ENCODE assay signal across 8 mouse cellular contexts in the genomic region with DNA sequence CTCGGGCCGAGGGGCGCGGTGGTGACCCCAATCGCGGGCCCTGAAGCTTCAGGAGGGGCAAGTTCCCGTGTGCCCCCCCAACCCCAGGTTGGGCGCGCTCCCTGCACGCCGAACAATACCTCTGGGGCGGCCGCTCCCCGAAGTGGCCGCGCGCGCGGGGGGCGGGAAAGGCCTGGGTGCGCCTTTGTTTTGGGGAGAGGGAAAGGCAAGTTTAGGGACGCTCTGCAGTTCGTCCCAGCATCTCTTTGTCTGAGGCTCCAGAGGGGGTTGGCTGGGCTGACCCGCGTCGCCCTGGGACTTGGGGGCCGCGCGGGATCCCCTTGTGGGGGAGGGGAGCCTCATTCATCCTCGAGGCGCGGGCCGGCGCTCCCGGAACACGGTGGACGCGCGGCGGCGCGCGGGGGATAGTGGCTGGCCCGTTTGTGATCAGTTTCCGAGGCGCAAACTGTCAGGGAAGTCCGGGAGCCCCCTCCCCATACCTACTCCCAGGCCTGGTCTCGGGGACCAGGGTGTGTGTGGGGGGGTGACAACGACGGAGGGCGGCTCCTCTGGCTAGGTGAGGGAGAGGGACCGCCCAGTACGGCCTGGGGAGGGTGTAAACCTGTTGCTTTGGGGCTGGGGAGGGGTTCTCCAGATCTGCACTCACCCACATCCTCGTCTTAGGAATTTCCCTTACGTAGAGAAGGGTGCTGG. TPM values are rescaled to one million over a fixed set of nuclear protein-coding genes. Genes with fewer than 3 reads are reported as not detected.
A peak's percentile ranks its signal among the peaks of the same experiment; 100 is the strongest.
DNase-seq lines count a peak whose midpoint lies in the region; ATAC-seq lines count a peak whose summit lies in the region.

No protein-coding gene starts in this region.

- H3K4me1 ChIP-seq in embryonic facial prominence, embryonic 11.5 days (ENCODE audit: control insufficient read depth, insufficient read depth, low read length), result no peaks in the 10 kb centered on the region
- peaks cover 14% of the 10 kb centered on the region for H3K4me1 ChIP-seq in heart, embryonic 12.5 days (replicated peaks)
- peaks cover 24% of the 10 kb centered on the region for H3K4me1 ChIP-seq in kidney, embryonic 15.5 days
- H3K4me1 ChIP-seq in liver, embryonic 16.5 days (ENCODE audit: control insufficient read depth, low read depth, low read length), result peaks cover 8% of the 10 kb centered on the region
- H3K4me1 ChIP-seq in neural tube, embryonic 14.5 days (ENCODE audit: control insufficient read depth, insufficient read depth, low read length), result peaks cover 5% of the 10 kb centered on the region; the same call in 1 of the 2 replicates

- WGBS in embryonic facial prominence, embryonic 11.5 days, result 14% methylated on average over 45 of the region's 55 CpGs
- WGBS in heart, embryonic 12.5 days, result 17% methylated on average over 42 of the region's 55 CpGs
- 11% methylated on average over 45 of the region's 55 CpGs for WGBS in kidney, embryonic 15.5 days
- WGBS in liver, embryonic 16.5 days (ENCODE audit: insufficient replicate concordance), result 14% methylated on average over 42 of the region's 55 CpGs
- 10% methylated on average over 20 of the region's 55 CpGs for WGBS in neural tube, embryonic 14.5 days

- peak overlapping the region; percentile 94 for H3K27ac ChIP-seq in embryonic facial prominence, embryonic 11.5 days (replicated peaks; ENCODE audit: low read depth, low read length)
- H3K27ac ChIP-seq in heart, embryonic 12.5 days (ENCODE audit: poor library complexity, severe bottlenecking), result peak overlapping the region; percentile 97
- peak overlapping the region; percentile 96 for H3K27ac ChIP-seq in kidney, embryonic 15.5 days
- H3K27ac ChIP-seq in liver, embryonic 16.5 days (ENCODE audit: low read length), result peak overlapping the region; percentile 74
- peak overlapping the region; percentile 93 for H3K27ac ChIP-seq in neural tube, embryonic 14.5 days (ENCODE audit: low read depth, low read length)

- no peaks in the 10 kb centered on the region for H3K27me3 ChIP-seq in embryonic facial prominence, embryonic 11.5 days (ENCODE audit: control insufficient read depth, insufficient read depth, low read length)
- no peaks in the 10 kb centered on the region for H3K27me3 ChIP-seq in heart, embryonic 12.5 days (replicated peaks)
- H3K27me3 ChIP-seq in kidney, embryonic 15.5 days, result no peaks in the 10 kb centered on the region
- H3K27me3 ChIP-seq in liver, embryonic 16.5 days (ENCODE audit: control insufficient read depth, insufficient read depth, low read depth, low read length), result no peaks in the 10 kb centered on the region
- no peaks in the 10 kb centered on the region for H3K27me3 ChIP-seq in neural tube, embryonic 14.5 days (ENCODE audit: control insufficient read depth, insufficient read depth, low read length)

- no peaks in the 10 kb centered on the region for H3K9me3 ChIP-seq in embryonic facial prominence, embryonic 11.5 days (replicated peaks; ENCODE audit: control insufficient read depth, low read length)
- H3K9me3 ChIP-seq in heart, embryonic 12.5 days (replicated peaks), result 0 out of 2 replicates have a peak, but pooled peaks cover 6% of the 10 kb centered on the region
- no peaks in the 10 kb centered on the region for H3K9me3 ChIP-seq in kidney, embryonic 15.5 days (replicated peaks)
- no peaks in the 10 kb centered on the region for H3K9me3 ChIP-seq in liver, embryonic 16.5 days (replicated peaks; ENCODE audit: control insufficient read depth, low read length)
- H3K9me3 ChIP-seq in neural tube, embryonic 14.5 days (ENCODE audit: control insufficient read depth, low read length), result no peaks in the 10 kb centered on the region

- ATAC-seq in embryonic facial prominence, embryonic 11.5 days (replicated peaks; ENCODE audit: insufficient number of reproducible peaks, low FRiP score, low TSS enrichment, low read depth), result peak; percentile 32; the same call in 1 of the 2 replicates
- peak; percentile 26 for ATAC-seq in heart, embryonic 12.5 days (ENCODE audit: insufficient number of reproducible peaks, low FRiP score)
- peak; percentile 31 for ATAC-seq in kidney, embryonic 15.5 days (replicated peaks; ENCODE audit: low FRiP score)
- peak; percentile 20 for ATAC-seq in liver, embryonic 16.5 days (ENCODE audit: low read depth)
- peak; percentile 16 for ATAC-seq in neural tube, embryonic 14.5 days (ENCODE audit: low read depth)

- H3K4me2 ChIP-seq in embryonic facial prominence, embryonic 11.5 days (ENCODE audit: low read depth, low read length), result peak overlapping the region; percentile 39
- H3K4me2 ChIP-seq in heart, embryonic 12.5 days, result peak overlapping the region; percentile 70
- H3K4me2 ChIP-seq in kidney, embryonic 15.5 days, result peak overlapping the region; percentile 59
- peak overlapping the region; percentile 71 for H3K4me2 ChIP-seq in liver, embryonic 16.5 days (ENCODE audit: low read depth, low read length)
- peak overlapping the region; percentile 45 for H3K4me2 ChIP-seq in neural tube, embryonic 14.5 days (ENCODE audit: low read depth, low read length)

- no peaks in the 10 kb centered on the region for H3K36me3 ChIP-seq in embryonic facial prominence, embryonic 11.5 days (replicated peaks; ENCODE audit: control insufficient read depth, insufficient read depth, low read depth, low read length)
- H3K36me3 ChIP-seq in heart, embryonic 12.5 days, result no peaks in the 10 kb centered on the region
- H3K36me3 ChIP-seq in kidney, embryonic 15.5 days, result no peaks in the 10 kb centered on the region
- H3K36me3 ChIP-seq in liver, embryonic 16.5 days (ENCODE audit: control insufficient read depth, insufficient read depth), result no peaks in the 10 kb centered on the region
- H3K36me3 ChIP-seq in neural tube, embryonic 14.5 days (ENCODE audit: control insufficient read depth, insufficient read depth, low read length), result no peaks in the 10 kb centered on the region

- H3K9ac ChIP-seq in embryonic facial prominence, embryonic 11.5 days (replicated peaks; ENCODE audit: low read length), result peak overlapping the region; percentile 85
- H3K9ac ChIP-seq in heart, embryonic 12.5 days, result peak overlapping the region; percentile 89
- H3K9ac ChIP-seq in kidney, embryonic 15.5 days, result peak overlapping the region; percentile 77
- H3K9ac ChIP-seq in liver, embryonic 16.5 days (ENCODE audit: low read depth, low read length), result peak overlapping the region; percentile 68
- peak overlapping the region; percentile 69 for H3K9ac ChIP-seq in neural tube, embryonic 14.5 days (replicated peaks; ENCODE audit: low read depth, low read length)

- peak; percentile 80 for DNase-seq in A20 (ENCODE audit: low read depth, low spot score)
- DNase-seq in adrenal gland, adult 2 months, result peak; percentile 70
- peak; percentile 58 for DNase-seq in embryonic facial prominence, embryonic 11.5 days (ENCODE audit: low spot score)
- DNase-seq in thymus, adult 18-20 months, result peak; percentile 16 to 37

- H3K4me3 ChIP-seq in embryonic facial prominence, embryonic 11.5 days (ENCODE audit: low read depth, low read length), result peak overlapping the region; percentile 65
- peak overlapping the region; percentile 87 for H3K4me3 ChIP-seq in heart, embryonic 12.5 days
- H3K4me3 ChIP-seq in kidney, embryonic 15.5 days (replicated peaks), result peak overlapping the region; percentile 67
- peak overlapping the region; percentile 70 for H3K4me3 ChIP-seq in liver, embryonic 16.5 days (ENCODE audit: low read depth, low read length)
- peak overlapping the region; percentile 56 for H3K4me3 ChIP-seq in neural tube, embryonic 14.5 days (ENCODE audit: low read depth, low read length)

RNA-seq across cellular contexts. Expression of a gene that starts 0.6 kb away (rescaled TPM):
- 10 to 100 TPM; 73.4 to 75.1 TPM for total RNA-seq in adrenal gland, adult 2 months (2021)
- polyA plus RNA-seq in adrenal gland, adult 2 months (2012; rRNA removed), result 10.6 and 12.9 TPM in 2 replicates
- polyA plus RNA-seq in embryonic facial prominence, embryonic 11.5 days (2014; fragmentation: Nextera tagmentation; extraction: Ambion mirVana), result 95.8 and 98.8 TPM in 2 replicates
- 63.4 and 63.6 TPM in 2 replicates for polyA plus RNA-seq in heart, embryonic 12.5 days (2016; fragmentation: Nextera tagmentation; extraction: Ambion mirVana)
- polyA plus RNA-seq in kidney, embryonic 15.5 days (2015; fragmentation: Nextera tagmentation; extraction: Ambion mirVana), result 73.8 and 76.1 TPM in 2 replicates
- 14.5 and 15.3 TPM in 2 replicates for polyA plus RNA-seq in liver, embryonic 16.5 days (2015; fragmentation: Nextera tagmentation; extraction: Ambion mirVana)
- polyA plus RNA-seq in neural tube, embryonic 14.5 days (2014; fragmentation: Nextera tagmentation; extraction: Ambion mirVana), result 48.9 and 52.8 TPM in 2 replicates

Comparison
In these comparisons a context has a peak if more than half of its experiments do, and no peak if none do; other contexts are left out.
1. Peak in every context shown above with its lines: DNase-seq, ATAC-seq, H3K4me3 ChIP-seq and H3K27ac ChIP-seq.
2. DNase-seq: peak in every context shown above with its lines; median percentile 80 in A20; 70 in adrenal gland, adult 2 months; 58 in embryonic facial prominence, embryonic 11.5 days; 26 in thymus, adult 18-20 months.